Mouse (Mus musculus) thymus, postnatal 25 days (tissue): ENCODE measurements around the gene Ippk.
A peak's percentile ranks its signal among the peaks of the same experiment; 100 is the strongest.

Source experiments
- DNase-seq: peaks from one replicate; pipeline ENCODE4 v3.0.0; 2022

Gene Ippk

GRCm38 (mm10) chr13:49420754-49421605, at the start of gene Ippk:
Gene Ippk (plus strand): TSS chr13:49421249.
- DNase-seq: peak; percentile 98

GRCm38 (mm10) chr13:49371428-49371899, 49.6 kb upstream of the Ippk start:
- peak; percentile 73 for DNase-seq

DNA sequence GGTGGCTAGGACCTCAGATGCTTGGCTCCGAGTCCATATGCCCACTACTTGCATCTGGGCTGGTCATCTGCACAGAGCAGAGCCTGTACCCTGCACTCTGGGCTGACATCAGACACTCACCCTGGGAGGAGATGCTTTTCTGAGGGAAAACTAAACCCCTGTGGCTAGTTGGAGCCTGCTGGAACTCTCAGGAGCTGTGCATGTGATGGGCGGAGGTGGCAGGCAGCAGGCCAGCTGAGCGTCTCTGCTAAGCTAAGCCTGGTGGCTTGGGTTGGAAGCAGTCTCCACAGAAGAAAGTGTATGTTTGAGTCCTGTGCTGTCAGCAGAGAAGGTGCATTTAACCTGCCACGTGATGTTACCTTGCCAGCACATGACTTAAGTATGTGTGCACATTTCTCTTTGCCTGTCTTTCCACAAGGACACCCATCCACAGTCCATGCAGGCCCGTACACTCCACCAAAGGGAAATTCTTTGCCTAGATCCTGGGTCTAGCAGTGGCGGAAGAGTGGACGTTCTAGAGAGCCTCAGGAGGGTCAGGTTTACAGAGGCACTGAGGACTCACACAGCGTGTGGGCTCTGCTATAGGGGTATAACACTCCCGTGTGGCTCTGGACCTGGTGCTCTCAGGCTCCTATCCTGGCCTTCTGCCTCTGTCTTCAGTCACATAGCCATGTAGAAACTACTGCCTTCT, 48.5 kb upstream of the Ippk start:
- DNase-seq: no peak

DNA sequence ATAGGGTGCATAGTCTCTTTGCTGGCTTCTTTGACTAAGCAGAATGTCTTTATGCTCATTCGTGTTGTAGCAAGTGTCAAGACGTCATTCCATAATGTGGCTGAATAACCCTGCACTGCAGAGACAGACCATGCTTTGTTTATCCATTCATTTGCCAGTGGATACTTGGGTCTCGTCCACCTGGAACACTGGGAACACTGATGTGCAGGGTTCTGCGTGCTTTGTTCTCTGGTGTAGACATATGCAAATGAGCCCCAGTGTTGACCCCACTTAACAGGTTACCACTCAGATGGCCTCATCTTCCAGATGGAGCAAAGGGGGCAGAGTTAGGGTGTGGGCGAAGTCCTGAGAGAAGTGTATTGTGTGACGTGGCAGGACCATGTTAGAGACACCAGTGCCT, 46.7 kb upstream of the Ippk start:
- no peak for DNase-seq

- DNase-seq: no peak
Observed at GRCm38 (mm10) chr13:49374730-49375129, 46.3 kb upstream of the Ippk start.

DNA sequence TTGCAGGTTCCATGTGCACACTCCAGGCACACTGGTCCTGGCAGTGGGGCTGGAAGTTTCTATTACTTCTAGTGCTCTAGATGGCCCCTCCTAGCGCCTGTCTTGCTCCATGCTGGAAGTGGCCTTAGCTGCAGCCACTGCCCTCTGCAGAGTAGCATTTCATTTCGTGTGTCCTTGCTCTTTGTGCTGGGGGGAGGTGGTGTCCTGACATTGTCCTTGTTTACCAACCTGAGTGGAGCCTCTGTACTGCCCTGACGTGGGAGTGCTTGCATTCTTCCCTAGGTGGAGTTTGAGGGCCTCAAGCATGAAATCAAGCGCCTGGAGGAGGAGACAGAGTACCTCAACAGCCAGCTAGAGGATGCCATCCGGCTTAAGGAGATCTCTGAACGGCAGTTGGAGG, 43.4 kb upstream of the Ippk start:
- no peak for DNase-seq

DNA sequence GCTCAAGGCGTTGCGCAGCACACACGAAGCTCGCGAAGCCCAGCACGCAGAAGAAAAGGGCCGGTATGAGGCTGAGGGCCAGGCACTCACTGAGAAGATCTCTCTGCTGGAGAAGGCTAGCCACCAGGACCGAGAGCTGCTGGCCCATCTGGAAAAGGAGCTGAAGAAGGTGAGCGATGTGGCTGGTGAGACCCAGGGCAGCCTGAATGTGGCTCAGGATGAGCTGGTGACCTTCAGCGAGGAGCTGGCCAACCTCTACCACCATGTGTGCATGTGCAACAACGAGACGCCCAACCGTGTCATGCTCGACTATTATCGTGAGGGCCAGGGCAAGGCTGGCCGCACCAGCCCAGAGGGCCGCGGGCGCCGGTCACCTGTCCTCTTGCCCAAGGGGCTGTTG, 41.7 kb upstream of the Ippk start:
- no peak for DNase-seq

GRCm38 (mm10) chr13:49381230-49381629, 39.8 kb upstream of the Ippk start:
- DNase-seq: peak; percentile 91

DNA sequence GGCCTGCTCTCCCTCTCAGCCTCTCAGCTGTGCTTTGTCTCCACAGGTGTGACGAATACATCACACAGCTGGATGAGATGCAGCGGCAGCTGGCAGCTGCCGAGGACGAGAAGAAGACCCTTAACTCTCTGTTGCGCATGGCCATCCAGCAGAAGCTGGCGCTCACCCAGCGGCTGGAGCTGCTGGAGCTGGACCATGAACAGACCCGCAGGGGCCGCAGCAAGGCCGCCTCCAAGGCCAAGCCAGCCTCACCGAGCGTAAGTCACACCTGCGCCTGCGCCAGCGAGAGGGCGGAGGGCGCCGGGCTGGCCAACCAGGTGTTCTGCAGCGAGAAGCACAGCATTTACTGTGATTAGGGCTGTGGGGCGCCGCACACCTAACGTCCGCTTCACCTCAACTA, 38.1 kb upstream of the Ippk start:
- no peak for DNase-seq

DNA sequence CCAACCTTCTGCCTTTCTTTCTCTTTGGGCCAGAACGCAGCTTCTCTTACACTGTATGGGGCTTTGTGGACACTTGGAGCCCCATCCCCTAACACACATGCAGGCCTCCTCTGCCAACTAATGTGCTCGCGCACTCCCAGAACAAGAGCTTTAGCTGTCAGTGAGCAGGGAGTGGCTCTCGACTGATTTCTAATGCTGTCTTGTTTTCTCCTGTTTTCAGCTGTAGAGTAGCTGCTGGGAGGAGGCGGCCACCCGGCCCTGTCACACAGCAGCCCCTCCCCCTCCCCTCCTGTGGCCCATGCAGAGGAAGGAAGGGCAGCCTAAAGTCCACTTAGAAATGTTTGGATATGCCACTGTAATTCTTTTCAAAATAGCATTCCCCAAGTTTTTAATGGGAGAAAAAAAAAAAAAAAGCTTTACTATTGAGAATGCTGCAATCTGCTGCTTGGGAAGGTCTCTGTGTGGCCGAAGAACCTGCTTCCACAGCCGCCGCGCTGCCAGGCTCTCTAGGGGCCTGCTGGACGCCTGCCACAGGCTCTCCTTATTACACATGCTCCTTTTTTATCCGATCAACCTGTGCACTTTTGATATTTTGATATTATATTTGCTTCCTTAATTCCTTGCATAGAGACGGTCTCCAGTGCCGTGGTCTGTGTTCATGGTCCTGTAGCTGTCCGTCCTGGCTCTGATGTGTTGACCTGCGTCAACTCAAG, 36.1 kb upstream of the Ippk start:
- DNase-seq: no peak

- DNase-seq: peak; percentile 33
Observed at GRCm38 (mm10) chr13:49391374-49391773, 29.7 kb upstream of the Ippk start.

GRCm38 (mm10) chr13:49393579-49393978, 27.5 kb upstream of the Ippk start:
- DNase-seq: no peak

DNA sequence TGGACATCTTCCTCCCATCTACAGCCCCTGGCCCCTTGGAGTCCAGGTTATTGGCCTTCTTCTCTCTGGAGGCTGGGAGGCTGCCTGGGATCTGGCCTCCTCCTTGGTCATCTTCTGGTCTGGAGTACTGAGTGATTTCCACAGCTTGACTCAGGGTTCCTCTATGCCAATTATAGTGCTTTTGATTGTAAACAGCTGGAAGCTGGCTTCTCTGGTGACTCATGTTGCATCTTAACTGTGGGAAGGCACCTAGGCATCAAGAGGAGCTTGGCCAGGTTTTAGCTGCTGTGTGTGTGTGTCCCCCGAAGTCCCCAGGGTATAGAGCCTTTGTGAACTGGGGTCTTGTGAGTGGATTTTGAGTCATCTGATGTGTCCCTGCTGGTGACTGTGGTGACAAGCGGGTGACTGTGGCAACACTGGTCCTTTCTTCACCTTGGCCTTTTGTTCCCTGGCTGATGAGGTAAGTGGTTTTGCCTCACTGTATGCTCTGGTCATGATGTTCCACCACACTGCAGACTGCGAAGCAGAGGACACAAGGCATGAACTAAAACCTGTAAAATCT, 26.1 kb upstream of the Ippk start:
- DNase-seq: no peak

- no peak for DNase-seq
Observed at GRCm38 (mm10) chr13:49396798-49397197, 24.3 kb upstream of the Ippk start.

- DNase-seq: no peak
Observed at GRCm38 (mm10) chr13:49398191-49398590, 22.9 kb upstream of the Ippk start.

GRCm38 (mm10) chr13:49400139-49400538, 20.9 kb upstream of the Ippk start:
- no peak for DNase-seq

GRCm38 (mm10) chr13:49402628-49403027, 18.4 kb upstream of the Ippk start:
- no peak for DNase-seq

GRCm38 (mm10) chr13:49407795-49408194, 13.3 kb upstream of the Ippk start:
- DNase-seq: no peak

DNA sequence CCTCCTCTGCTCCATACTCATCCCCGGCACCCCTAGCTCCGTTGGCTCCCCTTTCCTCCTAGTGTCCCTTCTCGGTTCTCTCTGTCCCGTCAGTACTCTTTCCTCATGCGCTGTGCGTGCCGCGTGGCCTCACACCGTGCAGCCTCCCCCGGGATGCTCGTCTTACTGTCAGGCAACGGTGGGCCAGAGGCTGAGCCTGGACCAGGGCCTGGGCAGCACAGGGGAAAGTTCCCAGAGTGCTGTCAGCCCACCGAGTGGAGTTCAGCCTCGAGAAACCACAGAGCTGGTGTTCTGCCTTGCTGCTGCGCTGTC, 513 bp downstream of the Ippk start:
- no peak for DNase-seq

GRCm38 (mm10) chr13:49421959-49422358, 910 bp downstream of the Ippk start:
- no peak for DNase-seq

DNA sequence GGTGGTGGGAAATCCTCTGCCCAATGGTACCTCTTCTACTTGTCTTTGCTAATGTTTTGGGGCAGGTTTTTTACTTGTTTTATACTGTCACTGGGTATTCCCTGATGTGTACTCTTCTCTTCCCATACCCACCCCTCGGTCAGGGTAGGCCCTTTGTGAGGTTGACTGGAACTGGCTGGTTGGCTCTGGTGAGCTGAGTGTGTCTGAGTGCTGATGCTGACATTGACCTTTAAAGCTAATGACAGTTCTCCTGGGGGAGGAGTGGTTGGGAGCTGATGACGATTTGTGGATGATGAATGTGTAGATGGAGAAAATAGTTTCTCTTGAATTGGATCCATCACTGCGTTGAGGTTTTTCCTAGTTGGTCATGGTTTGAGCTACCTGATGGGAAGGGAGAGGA, 5.7 kb downstream of the Ippk start:
- no peak for DNase-seq

- DNase-seq: no peak
Observed at GRCm38 (mm10) chr13:49428042-49428675, 7.1 kb downstream of the Ippk start.

GRCm38 (mm10) chr13:49430529-49430928, 9.5 kb downstream of the Ippk start:
- no peak for DNase-seq
